Mouse (Mus musculus): Measurements from ENCODE around the gene Adamtsl4. TPM values are rescaled to one million over a fixed set of nuclear protein-coding genes. Genes with fewer than 3 reads are reported as not detected.

The Adamtsl4 gene
- polyA plus RNA-seq, 1 experiment from 2014 or later: 7.0 TPM

Small RNA genes lying within 50 kb of the gene (microRNA-seq; reads per million reads assigned to microRNA genes)
- not detected for gene Mir7014

Other genes with a start within 250 kb of the Adamtsl4 start
- 23.2 and 23.9 TPM in 2 replicates for gene Ctsk, start 188.7 kb downstream of the Adamtsl4 start, polyA plus RNA-seq (2014; fragmentation: Nextera tagmentation; extraction: Ambion mirVana)
- gene Ctss, start 161.1 kb downstream of the Adamtsl4 start, polyA plus RNA-seq (2014; fragmentation: Nextera tagmentation; extraction: Ambion mirVana): 19.0 and 28.3 TPM in 2 replicates
- not detected in 2 replicates for gene Hormad1, start 128.2 kb downstream of the Adamtsl4 start, polyA plus RNA-seq (2014; fragmentation: Nextera tagmentation; extraction: Ambion mirVana)
- gene Golph3l, start 99.0 kb downstream of the Adamtsl4 start, polyA plus RNA-seq (2014; fragmentation: Nextera tagmentation; extraction: Ambion mirVana): 26.9 and 27.3 TPM in 2 replicates
- gene Ensa, start 62.9 kb downstream of the Adamtsl4 start, polyA plus RNA-seq (2014; fragmentation: Nextera tagmentation; extraction: Ambion mirVana): 47.4 and 51.1 TPM in 2 replicates
- 54.3 and 57.2 TPM in 2 replicates for gene Mcl1, start 29.1 kb downstream of the Adamtsl4 start, polyA plus RNA-seq (2014; fragmentation: Nextera tagmentation; extraction: Ambion mirVana)
- 62.7 and 66.1 TPM in 2 replicates for gene Ecm1, start 51.7 kb upstream of the Adamtsl4 start, polyA plus RNA-seq (2014; fragmentation: Nextera tagmentation; extraction: Ambion mirVana)
- gene Tars2, start 72.3 kb upstream of the Adamtsl4 start, polyA plus RNA-seq (2014; fragmentation: Nextera tagmentation; extraction: Ambion mirVana): 38.9 and 41.3 TPM in 2 replicates
- gene Rprd2, start 130.9 kb upstream of the Adamtsl4 start, polyA plus RNA-seq (2014; fragmentation: Nextera tagmentation; extraction: Ambion mirVana): 19.1 and 22.0 TPM in 2 replicates
- gene Prpf3, start 168.0 kb upstream of the Adamtsl4 start, polyA plus RNA-seq (2014; fragmentation: Nextera tagmentation; extraction: Ambion mirVana): 29.0 and 33.7 TPM in 2 replicates
- gene Mrps21, start 183.6 kb upstream of the Adamtsl4 start, polyA plus RNA-seq (2014; fragmentation: Nextera tagmentation; extraction: Ambion mirVana): 415 and 468 TPM in 2 replicates
- 3.1 and 3.9 TPM in 2 replicates for gene Ciart, start 194.3 kb upstream of the Adamtsl4 start, polyA plus RNA-seq (2014; fragmentation: Nextera tagmentation; extraction: Ambion mirVana)
- 45.1 and 51.7 TPM in 2 replicates for gene BC028528, start 204.1 kb upstream of the Adamtsl4 start, polyA plus RNA-seq (2014; fragmentation: Nextera tagmentation; extraction: Ambion mirVana)
- gene Aph1a, start 206.1 kb upstream of the Adamtsl4 start, polyA plus RNA-seq (2014; fragmentation: Nextera tagmentation; extraction: Ambion mirVana): 38.4 and 48.0 TPM in 2 replicates
- 45.5 and 49.7 TPM in 2 replicates for gene Car14, start 216.8 kb upstream of the Adamtsl4 start, polyA plus RNA-seq (2014; fragmentation: Nextera tagmentation; extraction: Ambion mirVana)
- 58.3 and 65.3 TPM in 2 replicates for gene Anp32e, start 241.3 kb upstream of the Adamtsl4 start, polyA plus RNA-seq (2014; fragmentation: Nextera tagmentation; extraction: Ambion mirVana)